Mouse (Mus musculus) erythroblast, embryonic 14.5 days (primary cell): ENCODE results near the gene Rnf180.

ENCODE experiments used
- GATA1 ChIP-seq: IDR thresholded peaks from 2 replicates; pipeline ENCODE4 v1.6.1; 2012; ENCODE audit warnings: low read length, inconsistent platforms, mixed read lengths
- TAL1 ChIP-seq: IDR thresholded peaks from 3 replicates; pipeline ENCODE4 v1.6.1; 2012; ENCODE audit warnings: low read length, inconsistent platforms, mixed read lengths

DNA sequence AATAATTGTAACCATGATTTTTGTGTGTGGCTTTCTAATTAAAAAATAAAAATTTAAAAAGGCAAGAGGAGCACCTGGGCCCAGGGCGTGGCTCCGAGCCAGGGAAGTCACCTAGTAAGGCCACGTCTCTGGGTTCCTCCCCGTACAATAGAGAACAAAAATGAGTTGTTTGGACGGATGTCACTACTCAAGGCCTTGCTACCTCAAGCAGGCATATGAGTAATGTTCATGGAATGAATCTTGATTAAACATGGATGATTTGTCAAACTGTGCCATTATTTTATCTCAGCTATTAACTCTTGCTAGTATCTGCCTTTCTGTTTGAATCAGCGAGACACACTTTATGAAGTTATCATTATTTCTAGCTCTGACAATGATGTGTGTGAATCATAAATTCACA, 46.9 kb downstream of the Rnf180 start:
- TF ChIP-seq TAL1 = no peak
- no peak for TF ChIP-seq GATA1
